Mouse (Mus musculus) hindbrain, embryonic 13.5 days (tissue): ENCODE data around the gene Cfap77. TPM values are rescaled to one million over a fixed set of nuclear protein-coding genes. Genes with fewer than 3 reads are reported as not detected.

ENCODE experiments used
- ATAC-seq: fragments of 200-750 bp; cut with Nextera tagmentation; 2 replicates; pipeline ENCODE4 v1.8.0; 2017; ENCODE audit warnings: moderate TSS enrichment; ENCODE audit not compliant: low FRiP score
- H3K27ac ChIP-seq: fragments of 300-500 bp; sonication (generic); 2 replicates; pipeline ENCODE4 v1.5.1; 2015; ENCODE audit warnings: inconsistent platforms, mild to moderate bottlenecking, moderate library complexity
- H3K27me3 ChIP-seq: fragments of 300-500 bp; sonication (generic); 2 replicates; pipeline ENCODE4 v1.6.1; 2015; ENCODE audit warnings: mild to moderate bottlenecking, inconsistent platforms
- H3K36me3 ChIP-seq: fragments of 300-500 bp; sonication (generic); 2 replicates; pipeline ENCODE4 v1.6.1; 2015; ENCODE audit warnings: mild to moderate bottlenecking, inconsistent platforms
- H3K4me1 ChIP-seq: fragments of 300-500 bp; sonication (generic); replicated peaks from 2 replicates; pipeline ENCODE4 v1.6.1; 2015; ENCODE audit warnings: inconsistent platforms
- H3K4me2 ChIP-seq: fragments of 300-500 bp; sonication (generic); 2 replicates; pipeline ENCODE4 v1.6.1; 2015; ENCODE audit warnings: inconsistent platforms, mild to moderate bottlenecking, moderate library complexity
- H3K4me3 ChIP-seq: fragments of 300-500 bp; sonication (generic); 2 replicates; pipeline ENCODE4 v1.5.1; 2015; ENCODE audit warnings: mild to moderate bottlenecking, inconsistent platforms
- H3K9ac ChIP-seq: fragments of 300-500 bp; sonication (generic); 2 replicates; pipeline ENCODE4 v1.6.1; 2015; ENCODE audit warnings: mild to moderate bottlenecking, inconsistent platforms
- H3K9me3 ChIP-seq: fragments of 300-500 bp; sonication (generic); 2 replicates; pipeline ENCODE4 v1.6.1; 2016; ENCODE audit warnings: inconsistent platforms
- WGBS: fragments of 180-500 bp; shearing (Covaris S2); methylation state at CpG from one replicate; pipeline ENCODE4 v1.1.7; 2015; 5-methylcytosine and 5-hydroxymethylcytosine counted together
- polyA plus RNA-seq: library from polyadenylated mRNA; unstranded; fragments of >200 nt; fragmentation: Nextera tagmentation; extraction: Ambion mirVana; gene quantifications from 2 replicates; pipeline ENCODE4 v1.2.1, GENCODE M21; 2015

Cfap77 gene
- polyA plus RNA-seq, 1 experiment from 2014 or later = 0.22 TPM

- H3K27me3 ChIP-seq = peaks cover 40% of the 10 kb centered on the region
- H3K4me2 ChIP-seq = peak overlapping the region; percentile 34
- H3K4me3 ChIP-seq = no peak overlapping the region
- peaks cover 31% of the 10 kb centered on the region for H3K4me1 ChIP-seq
- H3K9ac ChIP-seq = peak overlapping the region; percentile 53
- H3K36me3 ChIP-seq = no peaks in the 10 kb centered on the region
- WGBS = 44% methylated on average over 27 of the region's 27 CpGs
- peak; percentile 69 for ATAC-seq
- H3K27ac ChIP-seq = peak overlapping the region; percentile 86
- H3K9me3 ChIP-seq = no peaks in the 10 kb centered on the region
These were observed 38.0 kb downstream of the Cfap77 start for GRCm38 (mm10) chr2:29016599-29017587.

GRCm38 (mm10) chr2:29012523-29012922 is 42.3 kb downstream of the Cfap77 start:
- ATAC-seq = no peak
- no peaks in the 10 kb centered on the region for H3K9me3 ChIP-seq
- no peak overlapping the region for H3K4me3 ChIP-seq
- no peaks in the 10 kb centered on the region for H3K36me3 ChIP-seq
- peaks cover 55% of the 10 kb centered on the region for H3K27me3 ChIP-seq
- 82% methylated on average over 5 of the region's 5 CpGs for WGBS
- no peak overlapping the region for H3K4me2 ChIP-seq
- H3K27ac ChIP-seq = no peak overlapping the region
- no peak overlapping the region; the same call in 1 of the 2 replicates for H3K9ac ChIP-seq
- peaks cover 33% of the 10 kb centered on the region for H3K4me1 ChIP-seq

- ATAC-seq = no peak
- Histone ChIP-seq H3K4me3 (no peak overlapping the region), H3K27me3 (peaks cover 77% of the 10 kb centered on the region), H3K36me3 (no peaks in the 10 kb centered on the region), H3K9ac (no peak overlapping the region), H3K9me3 (no peaks in the 10 kb centered on the region), H3K4me1 (peaks cover 38% of the 10 kb centered on the region), H3K4me2 (no peak overlapping the region), H3K27ac (no peak overlapping the region)
- 81% methylated on average over 6 of the region's 6 CpGs for whole genome bisulfite sequencing
These were observed 47.2 kb downstream of the Cfap77 start for GRCm38 (mm10) chr2:29007656-29008055.

GRCm38 (mm10) chr2:29006455-29007034 is 48.3 kb downstream of the Cfap77 start:
- no peak overlapping the region for H3K4me2 ChIP-seq
- ATAC-seq = no peak
- no peaks in the 10 kb centered on the region for H3K9me3 ChIP-seq
- peaks cover 82% of the 10 kb centered on the region for H3K27me3 ChIP-seq
- H3K36me3 ChIP-seq = no peaks in the 10 kb centered on the region
- peak overlapping the region; percentile 48; the same call in 1 of the 2 replicates for H3K27ac ChIP-seq
- peaks cover 29% of the 10 kb centered on the region for H3K4me1 ChIP-seq
- H3K4me3 ChIP-seq = no peak overlapping the region
- H3K9ac ChIP-seq = no peak overlapping the region
- WGBS = 41% methylated on average over 13 of the region's 13 CpGs

GRCm38 (mm10) chr2:29004037-29004436 is 50.8 kb downstream of the Cfap77 start:
- H3K27me3 ChIP-seq = peaks cover 73% of the 10 kb centered on the region
- peaks cover 24% of the 10 kb centered on the region for H3K4me1 ChIP-seq
- H3K4me2 ChIP-seq = no peak overlapping the region
- no peaks in the 10 kb centered on the region for H3K36me3 ChIP-seq
- H3K9ac ChIP-seq = no peak overlapping the region
- no peak for ATAC-seq
- H3K27ac ChIP-seq = no peak overlapping the region
- no peak overlapping the region for H3K4me3 ChIP-seq
- no peaks in the 10 kb centered on the region for H3K9me3 ChIP-seq
- 62% methylated on average over 9 of the region's 9 CpGs for WGBS

GRCm38 (mm10) chr2:28998246-28998645 is 56.6 kb downstream of the Cfap77 start:
- ATAC-seq = no peak
- peak overlapping the region; percentile 92 for H3K27ac ChIP-seq
- no peaks in the 10 kb centered on the region for H3K9me3 ChIP-seq
- peaks cover 37% of the 10 kb centered on the region for H3K4me1 ChIP-seq
- H3K27me3 ChIP-seq = peaks cover 41% of the 10 kb centered on the region
- H3K4me3 ChIP-seq = no peak overlapping the region
- H3K9ac ChIP-seq = no peak overlapping the region
- H3K4me2 ChIP-seq = no peak overlapping the region
- 72% methylated on average over 5 of the region's 5 CpGs for WGBS
- H3K36me3 ChIP-seq = no peaks in the 10 kb centered on the region

GRCm38 (mm10) chr2:28997161-28997834 is 57.6 kb downstream of the Cfap77 start:
- H3K9me3 ChIP-seq = no peaks in the 10 kb centered on the region
- peak overlapping the region; percentile 92 for H3K27ac ChIP-seq
- 31% methylated on average over 14 of the region's 14 CpGs for WGBS
- no peak overlapping the region for H3K4me2 ChIP-seq
- peaks cover 37% of the 10 kb centered on the region for H3K4me1 ChIP-seq
- peaks cover 34% of the 10 kb centered on the region for H3K27me3 ChIP-seq
- peak; percentile 78 for ATAC-seq
- H3K36me3 ChIP-seq = no peaks in the 10 kb centered on the region
- peak overlapping the region; percentile 55; the same call in 1 of the 2 replicates for H3K9ac ChIP-seq
- no peak overlapping the region for H3K4me3 ChIP-seq

GRCm38 (mm10) chr2:28995436-28995835 is 59.4 kb downstream of the Cfap77 start:
- H3K4me2 ChIP-seq = no peak overlapping the region
- H3K9ac ChIP-seq = no peak overlapping the region
- WGBS = 24% methylated on average over 4 of the region's 4 CpGs
- peaks cover 37% of the 10 kb centered on the region for H3K4me1 ChIP-seq
- no peaks in the 10 kb centered on the region for H3K36me3 ChIP-seq
- H3K4me3 ChIP-seq = no peak overlapping the region
- H3K27ac ChIP-seq = peak overlapping the region; percentile 61
- H3K9me3 ChIP-seq = no peaks in the 10 kb centered on the region
- H3K27me3 ChIP-seq = peaks cover 26% of the 10 kb centered on the region
- 0 out of 2 replicates have a peak, but pooled peaks have one; percentile 34 for ATAC-seq

- H3K36me3 ChIP-seq = no peaks in the 10 kb centered on the region
- ATAC-seq = no peak
- H3K27ac ChIP-seq = no peak overlapping the region
- H3K9me3 ChIP-seq = no peaks in the 10 kb centered on the region
- peaks cover 30% of the 10 kb centered on the region for H3K27me3 ChIP-seq
- peaks cover 37% of the 10 kb centered on the region for H3K4me1 ChIP-seq
- H3K4me3 ChIP-seq = no peak overlapping the region
- H3K4me2 ChIP-seq = no peak overlapping the region
- WGBS = 64% methylated on average over 12 of the region's 12 CpGs
- H3K9ac ChIP-seq = no peak overlapping the region
These were observed 60.9 kb downstream of the Cfap77 start for GRCm38 (mm10) chr2:28994014-28994413.

GRCm38 (mm10) chr2:28988781-28989180 is 66.1 kb downstream of the Cfap77 start:
- Histone ChIP-seq H3K4me3 (no peak overlapping the region), H3K9ac (no peak overlapping the region), H3K27me3 (peaks cover 51% of the 10 kb centered on the region), H3K4me1 (no peaks in the 10 kb centered on the region), H3K9me3 (peaks cover 4% of the 10 kb centered on the region; the same call in 1 of the 2 replicates), H3K4me2 (no peak overlapping the region), H3K36me3 (no peaks in the 10 kb centered on the region), H3K27ac (no peak overlapping the region)
- no peak for ATAC-seq
- WGBS = 97% methylated on average over 3 of the region's 3 CpGs

- ATAC-seq = peak; percentile 48; the same call in 1 of the 2 replicates
- peaks cover 72% of the 10 kb centered on the region for H3K27me3 ChIP-seq
- WGBS = 46% methylated on average over 20 of the region's 20 CpGs
- no peaks in the 10 kb centered on the region for H3K9me3 ChIP-seq
- no peak overlapping the region for H3K4me2 ChIP-seq
- H3K36me3 ChIP-seq = no peaks in the 10 kb centered on the region
- no peak overlapping the region for H3K27ac ChIP-seq
- H3K9ac ChIP-seq = no peak overlapping the region
- H3K4me1 ChIP-seq = peaks cover 34% of the 10 kb centered on the region
- H3K4me3 ChIP-seq = no peak overlapping the region
These were observed 74.6 kb downstream of the Cfap77 start for GRCm38 (mm10) chr2:28980080-28980910.
